Mouse (Mus musculus): ENCODE results near the gene Stk24. TPM values are rescaled to one million over a fixed set of nuclear protein-coding genes. Genes with fewer than 3 reads are reported as not detected.

Gene Stk24
- polyA plus RNA-seq, 1 experiment from 2014 or later = 39.2 TPM

- Histone ChIP-seq H3K9ac (ENCODE audit: low read depth, low read length) (no peak overlapping the region), H3K4me3 (ENCODE audit: low read depth, low read length) (no peak overlapping the region), H3K36me3 (ENCODE audit: control insufficient read depth, insufficient read depth) (no peaks in the 10 kb centered on the region), H3K27me3 (replicated peaks; ENCODE audit: control insufficient read depth, insufficient read depth, low read length) (no peaks in the 10 kb centered on the region), H3K27ac (ENCODE audit: low read depth, low read length) (no peak overlapping the region), H3K4me1 (replicated peaks; ENCODE audit: control insufficient read depth, insufficient read depth, low read length) (no peaks in the 10 kb centered on the region; the same call in 1 of the 2 replicates), H3K9me3 (ENCODE audit: control insufficient read depth) (no peaks in the 10 kb centered on the region), H3K4me2 (replicated peaks; ENCODE audit: low read depth) (no peak overlapping the region)
- no peak for ATAC-seq
- 85% methylated on average over 2 of the region's 2 CpGs for WGBS
- no peak for TF ChIP-seq CTCF (IDR thresholded peaks at IDR 0.05; ENCODE audit: low read depth)
Measured at GRCm38 (mm10) chr14:121326432-121326831, 53.4 kb downstream of the Stk24 start.

GRCm38 (mm10) chr14:121324521-121325330 is 55.1 kb downstream of the Stk24 start:
- WGBS = 84% methylated on average over 17 of the region's 17 CpGs
- no peak overlapping the region for H3K9ac ChIP-seq (ENCODE audit: low read depth, low read length)
- H3K9me3 ChIP-seq (ENCODE audit: control insufficient read depth) = no peaks in the 10 kb centered on the region
- TF ChIP-seq CTCF (IDR thresholded peaks at IDR 0.05; ENCODE audit: low read depth) = no peak
- ATAC-seq = no peak
- no peak overlapping the region for H3K27ac ChIP-seq (ENCODE audit: low read depth, low read length)
- H3K4me3 ChIP-seq (ENCODE audit: low read depth, low read length) = no peak overlapping the region
- no peaks in the 10 kb centered on the region for H3K36me3 ChIP-seq (ENCODE audit: control insufficient read depth, insufficient read depth)
- H3K4me1 ChIP-seq (replicated peaks; ENCODE audit: control insufficient read depth, insufficient read depth, low read length) = no peaks in the 10 kb centered on the region; the same call in 1 of the 2 replicates
- no peak overlapping the region for H3K4me2 ChIP-seq (replicated peaks; ENCODE audit: low read depth)
- H3K27me3 ChIP-seq (replicated peaks; ENCODE audit: control insufficient read depth, insufficient read depth, low read length) = no peaks in the 10 kb centered on the region

GRCm38 (mm10) chr14:121322641-121323040 is 57.2 kb downstream of the Stk24 start:
- Histone ChIP-seq H3K9me3 (ENCODE audit: control insufficient read depth) (no peaks in the 10 kb centered on the region), H3K36me3 (ENCODE audit: control insufficient read depth, insufficient read depth) (no peaks in the 10 kb centered on the region; the same call in 1 of the 2 replicates), H3K27me3 (replicated peaks; ENCODE audit: control insufficient read depth, insufficient read depth, low read length) (no peaks in the 10 kb centered on the region), H3K9ac (ENCODE audit: low read depth, low read length) (no peak overlapping the region), H3K4me3 (ENCODE audit: low read depth, low read length) (no peak overlapping the region), H3K4me2 (replicated peaks; ENCODE audit: low read depth) (no peak overlapping the region), H3K4me1 (replicated peaks; ENCODE audit: control insufficient read depth, insufficient read depth, low read length) (no peaks in the 10 kb centered on the region), H3K27ac (ENCODE audit: low read depth, low read length) (no peak overlapping the region)
- TF ChIP-seq CTCF (IDR thresholded peaks at IDR 0.05; ENCODE audit: low read depth) = no peak
- WGBS = 83% methylated on average over 7 of the region's 7 CpGs
- no peak for ATAC-seq

GRCm38 (mm10) chr14:121322150-121322549 is 57.7 kb downstream of the Stk24 start:
- H3K36me3 ChIP-seq (ENCODE audit: control insufficient read depth, insufficient read depth) = no peaks in the 10 kb centered on the region; the same call in 1 of the 2 replicates
- H3K4me2 ChIP-seq (replicated peaks; ENCODE audit: low read depth) = no peak overlapping the region
- ATAC-seq = no peak
- no peaks in the 10 kb centered on the region for H3K9me3 ChIP-seq (ENCODE audit: control insufficient read depth)
- no peak for TF ChIP-seq CTCF (IDR thresholded peaks at IDR 0.05; ENCODE audit: low read depth)
- no peaks in the 10 kb centered on the region for H3K27me3 ChIP-seq (replicated peaks; ENCODE audit: control insufficient read depth, insufficient read depth, low read length)
- no peak overlapping the region for H3K9ac ChIP-seq (ENCODE audit: low read depth, low read length)
- WGBS = 90% methylated on average over 5 of the region's 5 CpGs
- peaks cover 2% of the 10 kb centered on the region; the same call in 1 of the 2 replicates for H3K4me1 ChIP-seq (replicated peaks; ENCODE audit: control insufficient read depth, insufficient read depth, low read length)
- H3K4me3 ChIP-seq (ENCODE audit: low read depth, low read length) = no peak overlapping the region
- no peak overlapping the region for H3K27ac ChIP-seq (ENCODE audit: low read depth, low read length)

- no peak overlapping the region for H3K27ac ChIP-seq (ENCODE audit: low read depth, low read length)
- H3K4me1 ChIP-seq (replicated peaks; ENCODE audit: control insufficient read depth, insufficient read depth, low read length) = peaks cover 8% of the 10 kb centered on the region
- WGBS = 43% methylated on average over 5 of the region's 5 CpGs
- H3K27me3 ChIP-seq (replicated peaks; ENCODE audit: control insufficient read depth, insufficient read depth, low read length) = no peaks in the 10 kb centered on the region
- ATAC-seq = no peak
- TF ChIP-seq CTCF (IDR thresholded peaks at IDR 0.05; ENCODE audit: low read depth) = no peak
- H3K9me3 ChIP-seq (ENCODE audit: control insufficient read depth) = no peaks in the 10 kb centered on the region
- no peak overlapping the region for H3K4me2 ChIP-seq (replicated peaks; ENCODE audit: low read depth)
- no peaks in the 10 kb centered on the region; the same call in 1 of the 2 replicates for H3K36me3 ChIP-seq (ENCODE audit: control insufficient read depth, insufficient read depth)
- no peak overlapping the region for H3K9ac ChIP-seq (ENCODE audit: low read depth, low read length)
- H3K4me3 ChIP-seq (ENCODE audit: low read depth, low read length) = no peak overlapping the region
Measured at GRCm38 (mm10) chr14:121318382-121318781, 61.4 kb downstream of the Stk24 start.

- no peak for TF ChIP-seq CTCF (IDR thresholded peaks at IDR 0.05; ENCODE audit: low read depth)
- 90% methylated on average over 3 of the region's 3 CpGs for WGBS
- Histone ChIP-seq H3K9me3 (ENCODE audit: control insufficient read depth) (no peaks in the 10 kb centered on the region), H3K4me3 (ENCODE audit: low read depth, low read length) (no peak overlapping the region), H3K27me3 (replicated peaks; ENCODE audit: control insufficient read depth, insufficient read depth, low read length) (no peaks in the 10 kb centered on the region), H3K27ac (ENCODE audit: low read depth, low read length) (no peak overlapping the region), H3K4me2 (replicated peaks; ENCODE audit: low read depth) (no peak overlapping the region), H3K9ac (ENCODE audit: low read depth, low read length) (no peak overlapping the region), H3K4me1 (replicated peaks; ENCODE audit: control insufficient read depth, insufficient read depth, low read length) (peaks cover 8% of the 10 kb centered on the region), H3K36me3 (ENCODE audit: control insufficient read depth, insufficient read depth) (no peaks in the 10 kb centered on the region; the same call in 1 of the 2 replicates)
- no peak for ATAC-seq
Measured at GRCm38 (mm10) chr14:121317312-121317671, 62.5 kb downstream of the Stk24 start.

Measured in intestine, postnatal 0 days (tissue).